Mouse (Mus musculus): ENCODE data around the gene Adgrb3.
"Not testable (repeated sequence)": the region's sequence is repeated elsewhere in the genome, so short reads cannot be mapped to it uniquely, and the experiment has no call there.

Adgrb3 gene

GRCm38 (mm10) chr1:25744736-25745135 is 84.8 kb downstream of the Adgrb3 start:
- DNase-seq (ENCODE audit: low read depth, low spot score), result peak; percentile 6

GRCm38 (mm10) chr1:25729844-25730243 is 99.7 kb downstream of the Adgrb3 start:
- no peak for DNase-seq (ENCODE audit: low read depth, low spot score)

DNA sequence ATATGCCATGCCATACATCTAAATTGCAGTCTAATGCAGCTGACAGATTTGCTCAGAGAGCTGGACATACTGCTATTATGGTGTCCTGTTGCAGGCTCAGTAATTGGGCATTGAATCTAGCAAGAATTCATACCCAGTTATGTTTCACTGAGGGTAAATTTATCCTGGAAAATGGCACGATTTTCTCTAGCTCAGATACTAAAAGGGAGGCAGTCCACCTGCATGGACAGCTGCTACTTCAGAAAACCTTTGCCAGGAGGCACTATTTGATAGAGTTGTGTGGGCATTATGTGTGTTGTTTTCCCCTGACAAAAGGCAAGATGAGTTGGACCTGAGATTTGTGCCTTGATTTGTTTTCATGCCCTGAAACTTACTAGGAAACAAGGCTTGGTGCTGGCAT is 118.0 kb downstream of the Adgrb3 start:
- DNase-seq (ENCODE audit: low read depth, low spot score), result no peak

- no peak for DNase-seq (ENCODE audit: low read depth, low spot score)
Measured at GRCm38 (mm10) chr1:25706299-25706698, 123.2 kb downstream of the Adgrb3 start.

GRCm38 (mm10) chr1:25698702-25699250 is 130.7 kb downstream of the Adgrb3 start:
- no peak for DNase-seq (ENCODE audit: low read depth, low spot score)

- DNase-seq (ENCODE audit: low read depth, low spot score), result no peak
Measured at GRCm38 (mm10) chr1:25697179-25697578, 132.3 kb downstream of the Adgrb3 start.

DNA sequence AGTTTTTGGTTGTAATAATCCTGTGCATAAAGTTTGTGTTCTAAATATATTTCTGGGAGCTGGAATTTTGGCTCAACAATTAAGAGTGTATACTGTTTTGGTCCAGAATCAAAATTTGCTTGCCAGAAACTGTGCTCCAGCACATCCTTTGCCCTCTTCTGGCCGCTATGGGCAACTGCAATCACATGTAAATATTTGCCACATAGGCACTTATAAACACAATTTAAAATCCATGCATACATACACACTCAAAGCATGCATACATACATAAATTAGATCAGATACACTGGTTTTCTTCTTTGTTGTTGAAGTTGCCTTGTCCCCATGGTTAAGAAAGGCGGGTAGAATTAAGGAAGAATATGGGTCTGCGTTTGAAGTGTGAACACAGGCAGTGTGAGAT is 132.7 kb downstream of the Adgrb3 start:
- peak; percentile 4 for DNase-seq (ENCODE audit: low read depth, low spot score)

- DNase-seq (ENCODE audit: low read depth, low spot score), result no peak
Measured at GRCm38 (mm10) chr1:25682118-25682517, 147.4 kb downstream of the Adgrb3 start.

- DNase-seq (ENCODE audit: low read depth, low spot score), result no peak
Measured at GRCm38 (mm10) chr1:25679656-25680055, 149.9 kb downstream of the Adgrb3 start.

DNA sequence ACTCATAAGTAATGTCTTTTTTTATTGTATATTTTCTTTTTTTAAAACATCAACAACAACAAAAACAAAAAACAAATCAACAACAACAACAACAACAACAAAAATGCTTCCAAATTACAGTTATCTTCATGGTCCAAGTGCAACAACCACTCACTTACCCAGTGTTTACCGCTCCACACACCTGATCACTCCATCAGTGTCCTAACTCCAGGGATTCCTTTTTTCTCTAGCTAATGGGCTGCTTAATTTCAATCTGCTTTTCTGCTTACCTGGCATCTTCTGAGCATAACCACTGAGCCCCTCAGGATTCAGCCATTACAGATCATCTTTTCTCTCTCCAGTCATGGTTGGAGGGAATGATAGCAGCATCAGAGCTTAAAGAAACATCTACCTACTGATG is 176.8 kb downstream of the Adgrb3 start:
- DNase-seq (ENCODE audit: low read depth, low spot score), result no peak

DNA sequence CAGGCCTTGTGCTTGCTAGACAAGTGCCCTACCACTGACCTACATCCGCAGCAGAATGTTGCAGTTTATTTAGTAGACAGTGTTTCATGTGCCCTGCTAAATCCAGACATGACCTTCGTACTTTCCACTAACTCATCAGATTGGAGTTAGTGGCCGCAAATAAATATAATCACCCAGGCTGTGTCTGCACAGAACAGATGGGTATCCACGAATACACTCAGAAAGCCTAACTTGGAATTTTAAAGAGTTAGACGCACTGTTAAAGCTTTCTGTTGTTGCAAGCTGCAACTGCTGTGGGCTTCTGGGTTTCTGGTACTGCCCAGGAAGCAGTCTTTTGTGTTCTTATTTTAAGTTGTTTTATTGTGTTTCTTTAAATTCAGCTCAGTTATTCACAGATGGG is 185.3 kb downstream of the Adgrb3 start:
- DNase-seq (ENCODE audit: low read depth, low spot score), result no peak

GRCm38 (mm10) chr1:25621458-25621857 is 208.0 kb downstream of the Adgrb3 start:
- DNase-seq (ENCODE audit: low read depth, low spot score), result no peak

- DNase-seq (ENCODE audit: low read depth, low spot score), result peak; percentile 6
Measured at GRCm38 (mm10) chr1:25616954-25617353, 212.6 kb downstream of the Adgrb3 start.

DNA sequence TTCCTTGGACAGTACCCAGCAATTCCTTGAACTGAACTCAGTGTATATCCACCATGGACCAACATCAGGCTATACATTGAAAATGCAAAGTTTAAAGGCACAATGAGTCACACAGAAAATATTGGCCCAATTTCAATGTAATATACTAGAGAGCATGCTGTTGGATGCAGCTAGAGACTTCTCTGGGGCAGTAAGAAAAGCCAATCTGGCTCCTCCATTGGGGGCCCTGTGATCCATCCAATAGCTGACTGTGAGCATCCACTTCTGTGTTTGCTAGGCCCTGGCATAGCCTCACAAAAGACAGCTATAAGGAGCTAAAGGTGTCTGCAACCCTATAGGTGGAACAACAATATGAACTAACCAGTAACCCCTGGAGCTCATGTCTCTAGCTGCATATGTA is 218.7 kb downstream of the Adgrb3 start:
- DNase-seq (ENCODE audit: low read depth, low spot score), result not testable (repeated sequence)

DNA sequence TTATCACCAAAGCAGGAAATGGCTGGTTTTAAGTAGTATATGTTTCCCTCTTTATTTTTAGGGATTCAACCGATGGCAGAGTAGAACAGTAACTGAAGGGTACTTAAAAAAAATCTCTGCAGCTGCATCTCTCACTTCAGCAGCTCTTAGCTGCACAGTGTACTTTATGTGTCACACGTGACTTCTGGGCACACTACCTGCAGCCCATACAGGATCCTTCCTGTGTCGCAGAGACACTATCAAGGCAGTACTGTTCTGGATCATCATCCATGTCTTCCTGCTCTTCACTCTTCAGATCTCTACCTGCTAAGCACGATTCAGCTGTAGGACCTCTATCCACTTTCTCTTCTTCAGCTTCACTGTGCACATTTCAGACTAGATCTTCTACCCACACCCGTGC is 230.6 kb downstream of the Adgrb3 start:
- DNase-seq (ENCODE audit: low read depth, low spot score), result no peak

GRCm38 (mm10) chr1:25588568-25589118 is 240.9 kb downstream of the Adgrb3 start:
- no peak for DNase-seq (ENCODE audit: low read depth, low spot score)

DNA sequence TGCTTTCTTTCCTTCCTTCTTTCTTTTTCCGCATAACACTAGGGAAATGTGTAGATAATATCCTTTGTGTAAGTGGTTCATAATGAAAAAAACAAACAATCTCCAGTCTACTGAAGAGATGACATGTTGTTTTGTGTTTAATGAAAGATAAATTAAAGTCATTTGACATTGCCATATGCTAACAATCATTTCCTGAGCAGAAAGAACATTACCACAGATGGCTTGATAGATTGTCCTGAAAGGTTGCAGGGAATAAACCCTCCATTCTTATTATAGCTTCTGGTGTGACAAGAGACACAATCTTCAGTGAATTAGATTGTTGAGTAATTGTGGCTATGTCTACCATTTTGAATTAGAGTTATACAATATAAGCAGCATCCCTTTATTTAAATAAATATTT is 247.8 kb downstream of the Adgrb3 start:
- DNase-seq (ENCODE audit: low read depth, low spot score), result no peak

DNA sequence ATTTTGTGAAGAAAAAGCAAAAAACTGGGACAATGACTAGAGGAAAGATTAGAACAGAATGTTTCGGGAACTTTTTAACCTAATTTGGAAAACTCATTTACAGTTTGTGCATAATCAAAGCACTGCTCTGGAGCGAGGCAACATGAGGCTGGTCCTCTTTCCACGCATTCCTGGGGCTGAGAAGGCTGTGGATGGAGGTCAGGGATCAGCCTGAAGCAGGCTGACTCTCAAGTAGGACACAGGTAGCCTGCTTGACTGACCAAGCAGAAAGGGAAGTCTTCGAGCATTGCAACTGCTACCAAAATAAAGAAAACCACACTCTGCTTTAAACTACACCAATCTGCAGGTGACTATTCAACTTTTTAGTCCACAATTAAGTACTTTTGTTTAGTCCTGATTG is 251.7 kb downstream of the Adgrb3 start:
- DNase-seq (ENCODE audit: low read depth, low spot score), result no peak

- DNase-seq (ENCODE audit: low read depth, low spot score), result no peak
Measured at GRCm38 (mm10) chr1:25576598-25576997, 252.9 kb downstream of the Adgrb3 start.

DNA sequence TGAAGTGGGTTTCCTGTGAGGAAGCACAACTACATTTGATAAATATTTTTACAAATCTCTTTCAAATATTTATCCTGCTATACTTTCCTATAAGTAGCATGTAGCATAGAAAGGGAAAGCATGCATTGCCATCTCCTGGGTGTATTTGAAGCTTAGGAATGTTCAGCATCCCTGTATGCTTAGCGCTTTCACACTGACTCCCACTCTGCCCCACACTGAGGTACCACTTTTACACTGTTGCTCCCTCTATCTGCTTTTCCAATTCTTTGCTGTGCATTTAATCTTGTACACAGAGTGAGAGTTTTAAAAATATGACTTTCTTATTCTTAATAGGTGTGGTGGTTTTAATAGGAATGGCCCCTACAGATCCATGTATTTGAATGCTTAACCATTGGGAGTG is 261.4 kb downstream of the Adgrb3 start:
- DNase-seq (ENCODE audit: low read depth, low spot score), result no peak

DNA sequence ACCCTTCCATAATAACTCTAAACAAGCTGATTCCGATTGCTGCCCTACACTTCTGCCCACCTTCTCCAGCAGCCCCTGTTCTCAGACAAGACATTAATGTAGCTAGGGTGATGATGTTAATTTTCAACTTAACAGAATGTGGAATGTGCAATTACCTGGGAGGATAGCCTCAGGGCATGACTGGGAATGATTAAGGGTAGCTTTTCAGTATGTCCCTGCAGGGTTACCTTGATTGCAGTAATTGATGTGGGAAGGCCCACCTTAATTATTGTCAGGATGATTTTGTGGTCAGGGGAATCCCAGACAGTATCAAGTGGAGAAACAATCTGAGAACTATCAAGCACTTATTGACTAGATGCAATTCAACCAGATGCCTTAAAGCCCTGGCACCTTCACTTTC is 283.4 kb downstream of the Adgrb3 start:
- DNase-seq (ENCODE audit: low read depth, low spot score), result no peak

DNA sequence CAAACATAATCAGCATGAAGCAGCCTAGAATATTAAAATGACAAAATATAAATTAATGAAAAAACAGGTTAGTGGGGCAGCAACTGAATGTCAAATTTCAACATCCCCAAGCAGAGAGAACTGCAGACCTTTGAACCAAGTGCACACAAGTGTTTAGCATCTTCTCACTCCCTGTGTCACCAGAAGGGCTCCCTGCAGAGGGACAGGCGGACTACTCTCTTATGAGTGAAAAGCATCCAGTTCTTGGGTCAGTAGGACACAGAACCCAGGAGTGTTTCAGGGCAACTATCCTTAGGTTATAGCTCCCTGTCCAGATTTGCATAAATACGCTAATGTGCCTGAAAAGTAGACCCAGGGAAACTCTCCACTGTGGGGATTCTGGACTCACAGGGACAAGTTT is 285.6 kb downstream of the Adgrb3 start:
- DNase-seq (ENCODE audit: low read depth, low spot score), result no peak

DNA sequence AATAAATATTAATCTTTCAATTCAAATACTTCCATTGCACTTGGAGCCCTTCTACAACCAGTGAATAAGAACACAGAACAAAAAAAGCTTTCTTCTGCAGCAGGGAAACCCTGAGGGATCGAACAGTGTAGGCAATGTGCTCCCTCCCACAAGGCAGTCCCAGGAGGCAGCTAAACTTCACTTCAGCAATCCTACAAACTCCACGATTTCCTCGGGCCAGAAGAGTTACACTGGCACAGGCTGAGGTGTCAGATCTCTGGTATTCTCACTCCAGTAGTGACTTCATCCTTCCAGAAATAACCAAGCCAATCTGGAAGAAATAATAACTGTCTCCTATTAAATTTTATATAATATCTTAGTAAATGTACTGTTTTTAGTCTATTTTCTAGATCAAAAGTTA is 286.6 kb downstream of the Adgrb3 start:
- no peak for DNase-seq (ENCODE audit: low read depth, low spot score)

DNA sequence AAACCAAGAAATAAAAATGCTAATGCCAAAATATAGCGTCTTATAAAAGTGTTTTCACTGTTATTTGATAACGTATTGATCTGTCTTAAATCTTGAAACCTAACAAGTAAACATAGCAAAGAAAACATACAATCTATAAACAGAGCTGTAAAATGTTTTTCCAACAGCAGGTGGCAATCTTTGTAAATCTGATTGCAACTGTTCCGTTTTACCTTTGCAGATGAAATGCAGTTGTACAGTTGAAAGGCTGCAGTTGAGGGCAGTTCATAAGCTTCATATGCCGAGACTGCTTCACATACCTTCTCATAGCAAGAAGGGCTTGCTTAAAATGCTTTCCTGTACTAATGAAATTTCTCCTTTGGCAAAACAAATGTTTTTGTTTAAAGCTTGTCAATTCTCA is 302.5 kb downstream of the Adgrb3 start:
- DNase-seq (ENCODE audit: low read depth, low spot score), result no peak
